Mouse (Mus musculus): ENCODE data around the gene Atp6v0b. TPM values are rescaled to one million over a fixed set of nuclear protein-coding genes. Genes with fewer than 3 reads are reported as not detected.

The Atp6v0b gene
- polyA plus RNA-seq, 1 experiment from 2014 or later, result 346 TPM

DNA sequence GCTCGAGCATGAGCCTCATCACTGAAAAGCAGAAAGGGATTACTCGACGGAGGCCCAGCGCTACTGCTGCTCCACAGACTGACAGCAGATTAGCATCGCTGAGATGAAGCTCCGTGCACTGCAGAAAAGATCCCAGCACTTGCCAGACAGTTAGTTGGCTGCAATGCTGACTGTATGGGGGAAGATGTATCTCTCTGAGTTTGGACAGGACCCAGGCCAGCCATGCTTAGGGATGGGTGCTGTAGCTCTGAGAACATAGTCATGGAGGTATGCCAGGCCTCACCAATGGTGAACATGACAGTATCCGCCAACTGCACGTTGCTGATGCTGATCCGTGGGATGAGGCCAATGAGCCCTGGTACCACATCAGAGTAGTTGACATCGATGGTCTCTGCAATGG, 17.0 kb upstream of the Atp6v0b start:
- Histone ChIP-seq H3K4me2 (replicated peaks; ENCODE audit: low read depth, low read length) (no peak overlapping the region), H3K36me3 (ENCODE audit: insufficient read depth, low read length) (peaks cover 31% of the 10 kb centered on the region), H3K27ac (ENCODE audit: low read length) (no peak overlapping the region), H3K9ac (replicated peaks; ENCODE audit: low read depth) (no peak overlapping the region), H3K9me3 (ENCODE audit: low read length) (no peaks in the 10 kb centered on the region), H3K4me3 (ENCODE audit: low read depth, low read length) (no peak overlapping the region), H3K27me3 (replicated peaks; ENCODE audit: insufficient read depth, low read length) (no peaks in the 10 kb centered on the region), H3K4me1 (ENCODE audit: insufficient read depth, low read depth, low read length) (peaks cover 7% of the 10 kb centered on the region; the same call in 1 of the 2 replicates)
- no peak for ATAC-seq
- no peak for TF ChIP-seq CTCF (IDR thresholded peaks at IDR 0.05)
- TF ChIP-seq EP300 (IDR thresholded peaks at IDR 0.05), result no peak
- DNase-seq (ENCODE audit: low spot score), result no peak
- WGBS, result 88% methylated on average over 10 of the region's 10 CpGs

DNA sequence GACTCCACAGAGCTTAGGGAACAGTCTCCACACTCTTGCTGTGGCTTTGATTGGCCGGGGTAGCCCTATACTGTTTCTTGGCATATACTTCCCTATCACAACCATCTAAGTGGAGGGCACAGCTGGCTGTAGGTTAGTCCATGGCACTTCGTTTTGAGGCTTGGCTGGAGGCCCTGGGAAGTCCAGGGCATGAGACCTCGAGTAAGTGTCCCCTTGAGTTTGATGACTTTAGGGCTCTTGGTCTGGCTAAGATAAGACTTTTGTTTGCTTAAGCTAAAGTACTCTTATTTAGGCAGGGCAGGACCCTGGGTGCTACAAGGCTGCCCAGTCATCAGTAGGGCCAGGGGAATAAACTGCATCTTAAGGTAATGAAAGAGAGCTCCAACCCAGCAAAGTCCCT, 11.0 kb upstream of the Atp6v0b start:
- Histone ChIP-seq H3K9ac (replicated peaks; ENCODE audit: low read depth) (no peak overlapping the region), H3K4me3 (ENCODE audit: low read depth, low read length) (no peak overlapping the region), H3K36me3 (ENCODE audit: insufficient read depth, low read length) (peaks cover 28% of the 10 kb centered on the region), H3K4me2 (replicated peaks; ENCODE audit: low read depth, low read length) (no peak overlapping the region), H3K27ac (ENCODE audit: low read length) (no peak overlapping the region), H3K27me3 (replicated peaks; ENCODE audit: insufficient read depth, low read length) (no peaks in the 10 kb centered on the region), H3K4me1 (ENCODE audit: insufficient read depth, low read depth, low read length) (no peaks in the 10 kb centered on the region), H3K9me3 (ENCODE audit: low read length) (no peaks in the 10 kb centered on the region)
- ATAC-seq (peak; percentile 90), DNase-seq (ENCODE audit: low spot score) (peak; percentile 81)
- no peak for TF ChIP-seq CTCF (IDR thresholded peaks at IDR 0.05)
- TF ChIP-seq EP300 (IDR thresholded peaks at IDR 0.05), result peak; percentile 86
- WGBS, result 49% methylated on average over 3 of the region's 3 CpGs

DNA sequence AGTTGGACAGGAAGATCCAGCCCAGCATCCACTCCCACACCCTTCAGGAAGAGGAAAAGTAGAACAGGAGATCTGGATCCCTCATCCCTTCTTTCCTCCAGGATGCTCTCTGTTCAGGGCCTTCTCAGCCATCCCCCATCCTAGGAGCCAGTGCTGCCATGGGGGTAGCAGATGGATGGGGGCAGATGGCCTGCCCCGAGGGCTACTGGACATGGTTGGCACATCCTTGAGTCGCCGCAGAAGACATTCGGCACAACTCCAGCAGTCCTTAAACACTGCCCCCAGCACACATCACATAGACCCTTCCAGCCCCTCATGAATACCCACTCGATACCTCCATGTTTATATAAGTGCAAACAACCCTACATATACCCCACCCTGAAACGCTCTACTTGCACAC, 8.9 kb upstream of the Atp6v0b start:
- Histone ChIP-seq H3K4me2 (replicated peaks; ENCODE audit: low read depth, low read length) (no peak overlapping the region), H3K9me3 (ENCODE audit: low read length) (no peaks in the 10 kb centered on the region), H3K4me1 (ENCODE audit: insufficient read depth, low read depth, low read length) (no peaks in the 10 kb centered on the region; the same call in 1 of the 2 replicates), H3K27ac (ENCODE audit: low read length) (no peak overlapping the region), H3K27me3 (replicated peaks; ENCODE audit: insufficient read depth, low read length) (no peaks in the 10 kb centered on the region), H3K4me3 (ENCODE audit: low read depth, low read length) (no peak overlapping the region), H3K9ac (replicated peaks; ENCODE audit: low read depth) (no peak overlapping the region), H3K36me3 (ENCODE audit: insufficient read depth, low read length) (peaks cover 16% of the 10 kb centered on the region)
- DNase-seq (ENCODE audit: low spot score) (no peak), ATAC-seq (no peak)
- 92% methylated on average over 6 of the region's 6 CpGs for WGBS
- no peak for TF ChIP-seq CTCF (IDR thresholded peaks at IDR 0.05)
- TF ChIP-seq EP300 (IDR thresholded peaks at IDR 0.05), result no peak

DNA sequence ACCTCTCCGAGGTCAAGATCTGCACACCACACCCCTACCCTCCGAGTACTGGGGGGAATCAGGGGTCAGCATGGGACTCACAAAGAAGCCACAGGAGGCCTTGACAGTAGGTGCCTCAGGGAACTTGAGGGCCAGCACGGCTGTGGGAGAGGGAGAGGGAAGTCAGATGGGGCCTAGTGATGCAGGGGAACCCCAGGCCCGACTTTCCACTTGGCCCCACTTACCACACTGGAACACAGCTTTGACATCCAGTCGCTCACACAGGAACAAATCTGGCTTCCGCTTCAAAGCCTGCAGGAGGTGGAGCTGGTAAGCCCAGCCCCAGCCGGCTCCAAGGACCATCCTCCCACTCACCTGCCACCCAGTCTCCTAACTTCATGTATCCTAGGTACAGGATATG, 8.2 kb upstream of the Atp6v0b start:
- Histone ChIP-seq H3K4me1 (ENCODE audit: insufficient read depth, low read depth, low read length) (no peaks in the 10 kb centered on the region; the same call in 1 of the 2 replicates), H3K36me3 (ENCODE audit: insufficient read depth, low read length) (peaks cover 12% of the 10 kb centered on the region), H3K27ac (ENCODE audit: low read length) (no peak overlapping the region), H3K27me3 (replicated peaks; ENCODE audit: insufficient read depth, low read length) (no peaks in the 10 kb centered on the region), H3K4me2 (replicated peaks; ENCODE audit: low read depth, low read length) (no peak overlapping the region), H3K9ac (replicated peaks; ENCODE audit: low read depth) (no peak overlapping the region), H3K9me3 (ENCODE audit: low read length) (no peaks in the 10 kb centered on the region), H3K4me3 (ENCODE audit: low read depth, low read length) (no peak overlapping the region)
- WGBS, result 78% methylated on average over 7 of the region's 7 CpGs
- DNase-seq (ENCODE audit: low spot score) (no peak), ATAC-seq (no peak)
- no peak for TF ChIP-seq EP300 (IDR thresholded peaks at IDR 0.05)
- TF ChIP-seq CTCF (IDR thresholded peaks at IDR 0.05), result no peak

DNA sequence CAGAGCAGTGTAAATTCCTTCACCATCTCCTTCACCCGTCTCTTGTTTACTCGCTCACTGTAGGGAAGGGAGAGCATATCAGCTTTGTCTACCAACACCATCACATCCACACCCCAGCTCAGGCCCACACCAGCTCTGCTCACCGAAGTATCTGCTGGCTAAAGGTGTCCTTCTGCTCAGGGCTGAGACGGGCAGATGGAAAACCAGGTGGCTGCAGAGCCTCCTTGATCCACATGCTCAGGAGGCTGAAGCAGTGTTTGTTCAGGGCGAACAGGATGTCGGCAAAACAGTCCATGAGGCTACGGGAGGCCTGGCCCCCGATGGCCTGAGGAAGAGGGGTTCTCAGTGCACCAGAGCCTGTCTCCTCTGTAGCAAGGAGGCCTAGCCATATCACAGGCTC, 7.5 kb upstream of the Atp6v0b start:
- Histone ChIP-seq H3K27me3 (replicated peaks; ENCODE audit: insufficient read depth, low read length) (no peaks in the 10 kb centered on the region), H3K4me2 (replicated peaks; ENCODE audit: low read depth, low read length) (no peak overlapping the region), H3K4me3 (ENCODE audit: low read depth, low read length) (no peak overlapping the region), H3K9ac (replicated peaks; ENCODE audit: low read depth) (no peak overlapping the region), H3K27ac (ENCODE audit: low read length) (no peak overlapping the region), H3K36me3 (ENCODE audit: insufficient read depth, low read length) (peaks cover 10% of the 10 kb centered on the region), H3K4me1 (ENCODE audit: insufficient read depth, low read depth, low read length) (no peaks in the 10 kb centered on the region; the same call in 1 of the 2 replicates), H3K9me3 (ENCODE audit: low read length) (no peaks in the 10 kb centered on the region)
- 81% methylated on average over 8 of the region's 8 CpGs for WGBS
- TF ChIP-seq EP300 (IDR thresholded peaks at IDR 0.05), result no peak
- TF ChIP-seq CTCF (IDR thresholded peaks at IDR 0.05), result no peak
- no peak for DNase-seq (ENCODE audit: low spot score)
- no peak for ATAC-seq

DNA sequence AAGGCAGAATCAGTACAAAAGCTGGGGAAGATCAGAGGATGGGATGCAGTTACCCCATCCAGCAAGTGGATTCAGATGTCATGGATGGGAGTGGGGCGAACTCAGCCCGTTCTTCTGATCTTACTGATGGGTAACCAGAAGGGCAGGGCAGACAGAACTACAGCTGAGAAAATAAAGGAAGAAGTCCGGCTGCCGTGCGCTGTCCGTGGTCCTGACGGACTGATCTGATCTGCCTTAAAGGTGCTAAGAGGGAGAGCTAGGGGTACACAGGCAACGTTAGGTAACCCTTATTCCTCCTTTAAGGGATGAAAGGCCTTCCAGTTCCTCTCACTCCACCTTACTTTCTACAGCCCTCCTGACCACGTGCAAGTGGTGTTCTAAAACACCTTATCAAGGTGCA, 6.2 kb upstream of the Atp6v0b start:
- Histone ChIP-seq H3K4me2 (replicated peaks; ENCODE audit: low read depth, low read length) (no peak overlapping the region), H3K9ac (replicated peaks; ENCODE audit: low read depth) (no peak overlapping the region), H3K27ac (ENCODE audit: low read length) (no peak overlapping the region), H3K36me3 (ENCODE audit: insufficient read depth, low read length) (no peaks in the 10 kb centered on the region; the same call in 1 of the 2 replicates), H3K9me3 (ENCODE audit: low read length) (no peaks in the 10 kb centered on the region), H3K4me1 (ENCODE audit: insufficient read depth, low read depth, low read length) (no peaks in the 10 kb centered on the region; the same call in 1 of the 2 replicates), H3K27me3 (replicated peaks; ENCODE audit: insufficient read depth, low read length) (no peaks in the 10 kb centered on the region), H3K4me3 (ENCODE audit: low read depth, low read length) (no peak overlapping the region)
- TF ChIP-seq EP300 (IDR thresholded peaks at IDR 0.05) (no peak), CTCF (IDR thresholded peaks at IDR 0.05) (no peak)
- ATAC-seq (no peak), DNase-seq (ENCODE audit: low spot score) (peak; percentile 40)
- WGBS, result 18% methylated on average over 9 of the region's 9 CpGs

DNA sequence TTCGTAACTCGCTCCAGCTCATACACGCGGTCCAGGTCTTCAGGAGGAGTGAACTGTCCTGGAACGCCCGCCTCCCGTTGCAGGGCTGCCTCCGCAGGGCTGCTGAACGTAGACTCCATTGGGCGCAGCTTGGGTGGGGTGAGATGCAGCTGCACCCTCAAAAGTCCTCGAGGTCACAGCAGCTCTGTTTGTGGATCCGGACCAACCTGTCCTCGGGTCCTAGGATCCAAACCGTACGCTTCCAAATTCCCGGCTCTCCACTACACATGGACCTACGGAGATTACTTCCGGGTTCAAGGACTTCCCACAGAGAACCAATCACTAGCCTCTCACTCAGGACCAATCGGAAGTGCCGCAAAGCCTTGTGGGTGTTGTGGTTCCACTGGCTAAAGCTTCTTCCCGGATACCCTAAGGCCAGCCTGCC, 4.6 kb upstream of the Atp6v0b start, which contains the start of gene Dph2:
Gene Dph2 (minus strand): TSS at position 295 of the 424 bp plus-strand sequence.
- DNase-seq (ENCODE audit: low spot score), result peak; percentile 95
- peak within 1 kb of the TSS; percentile 62 for H3K4me3 ChIP-seq (ENCODE audit: low read depth, low read length)

More for the DNA sequence above, 4.6 kb upstream of the Atp6v0b start, which contains the start of gene Dph2:
- no peaks in the 10 kb centered on the region for H3K27me3 ChIP-seq (replicated peaks; ENCODE audit: insufficient read depth, low read length)
- H3K9me3 ChIP-seq (ENCODE audit: low read length), result no peaks in the 10 kb centered on the region
- TF ChIP-seq CTCF (IDR thresholded peaks at IDR 0.05) (no peak), EP300 (IDR thresholded peaks at IDR 0.05) (no peak)
- no peaks in the 10 kb centered on the region; the same call in 1 of the 2 replicates for H3K4me1 ChIP-seq (ENCODE audit: insufficient read depth, low read depth, low read length)
- WGBS, result under 1% methylated on average over 21 of the region's 21 CpGs
- H3K4me2 ChIP-seq (replicated peaks; ENCODE audit: low read depth, low read length), result peak within 1 kb of the TSS; percentile 92
- peak; percentile 89 for ATAC-seq
- H3K9ac ChIP-seq (replicated peaks; ENCODE audit: low read depth), result peak within 1 kb of the TSS; percentile 29; the same call in 1 of the 2 replicates
- no peak within 1 kb of the TSS for H3K27ac ChIP-seq (ENCODE audit: low read length)
- H3K36me3 ChIP-seq (ENCODE audit: insufficient read depth, low read length), result no peaks in the 10 kb centered on the region
